Mouse (Mus musculus): Measurements from ENCODE around the gene Sesn3. TPM values are rescaled to one million over a fixed set of nuclear protein-coding genes. Genes with fewer than 3 reads are reported as not detected.
"Not testable (repeated sequence)": the region's sequence is repeated elsewhere in the genome, so short reads cannot be mapped to it uniquely, and the experiment has no call there.

Gene Sesn3
- total RNA-seq, 2 experiments from 2014 or later = 88.7 to 97.8 TPM

DNA sequence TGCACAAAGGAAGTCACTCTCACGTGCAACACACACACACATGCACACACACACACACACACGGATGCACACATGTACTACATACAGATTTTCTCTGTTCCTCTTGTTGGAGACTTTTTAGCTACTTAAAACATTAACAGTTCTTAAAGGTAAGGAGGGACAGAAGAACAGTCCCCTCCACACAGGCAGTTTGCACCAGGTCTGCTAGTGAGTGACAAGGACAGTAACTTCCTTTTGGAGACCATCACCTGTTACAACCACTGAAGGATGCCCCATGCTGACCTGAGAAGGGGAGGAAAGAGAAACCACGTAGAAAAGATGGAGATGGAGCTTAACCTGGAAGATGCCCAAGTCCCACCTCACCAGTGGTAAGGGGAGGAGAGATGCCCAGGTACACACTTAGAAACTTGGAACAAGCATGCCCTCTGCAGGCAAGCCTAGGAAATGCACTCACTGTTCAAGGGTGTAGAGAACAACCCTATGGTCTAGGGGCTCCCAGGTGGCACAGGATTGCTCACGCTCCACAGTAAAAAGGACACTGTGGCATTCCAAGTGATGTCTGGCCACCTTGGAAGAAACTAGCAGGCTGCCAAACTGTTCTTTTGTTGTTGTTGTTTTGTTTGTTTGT lies 67.3 kb downstream of the Sesn3 start:
- intact Hi-C loops (cut with DNase I) = loop anchor here (1.0 kb wide), 2 partner anchors 453 to 493 kb away; no protein-coding TSS in a partner anchor
- DNase-seq (ENCODE audit: low spot score in 2 of 2) = peak; percentile 82 to 85

DNA sequence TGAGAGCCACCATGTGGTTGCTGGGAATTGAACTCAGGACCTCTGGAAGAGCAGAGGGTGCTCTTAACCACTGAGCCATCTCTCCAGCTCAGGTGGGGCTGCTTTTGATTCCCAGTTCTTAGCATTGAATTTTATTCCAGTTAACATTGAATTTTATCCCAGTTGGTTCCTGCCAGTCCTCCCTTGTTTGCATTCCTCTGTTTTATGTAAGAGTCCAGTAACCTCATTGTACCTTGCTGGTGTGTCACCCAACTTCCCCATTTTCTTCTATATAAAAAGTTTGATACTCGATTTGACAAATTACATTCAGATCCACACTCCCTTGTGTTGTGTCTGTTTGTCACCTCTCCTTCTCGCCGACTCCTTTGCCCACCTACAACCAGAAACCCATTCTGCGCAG lies 71.0 kb downstream of the Sesn3 start:
- intact Hi-C loops (cut with DNase I); DNase-seq (ENCODE audit: low spot score in 2 of 2): not testable (repeated sequence)

DNA sequence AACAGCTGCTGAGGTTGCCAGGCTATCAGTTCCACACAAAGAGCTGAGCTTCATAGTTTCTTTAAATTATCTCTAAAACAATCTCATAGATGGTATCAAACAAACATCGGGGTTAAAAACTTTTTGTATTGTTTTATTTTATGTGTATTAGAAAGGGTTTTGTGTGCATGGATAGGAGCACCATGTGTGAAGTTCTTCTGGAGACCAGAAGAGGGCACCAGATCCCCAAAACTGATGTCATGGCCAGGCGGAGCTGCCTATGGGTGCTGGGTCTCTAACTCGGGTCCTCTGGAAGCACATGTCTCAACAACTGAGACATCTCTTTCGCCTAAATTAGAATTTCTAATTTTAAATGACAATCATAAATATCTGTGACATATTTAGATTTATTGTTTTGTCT lies 73.5 kb downstream of the Sesn3 start:
- no peak for DNase-seq (ENCODE audit: low spot score in 2 of 2)
- intact Hi-C loops (cut with DNase I) = no loop called here

GRCm38 (mm10) chr9:14349380-14349779 lies 74.5 kb downstream of the Sesn3 start:
- DNase-seq (ENCODE audit: low spot score in 2 of 2) = no peak
- intact Hi-C loops (cut with DNase I) = no loop called here

- DNase-seq (ENCODE audit: low spot score in 2 of 2) = no peak
- intact Hi-C loops (cut with DNase I) = no loop called here
Observed at GRCm38 (mm10) chr9:14350787-14351186, 75.9 kb downstream of the Sesn3 start.

GRCm38 (mm10) chr9:14352337-14352736 lies 77.5 kb downstream of the Sesn3 start:
- intact Hi-C loops (cut with DNase I) = no loop called here
- DNase-seq (ENCODE audit: low spot score in 2 of 2) = no peak

- no peak for DNase-seq (ENCODE audit: low spot score in 2 of 2)
- intact Hi-C loops (cut with DNase I) = no loop called here
Observed at GRCm38 (mm10) chr9:14354852-14355251, 80.0 kb downstream of the Sesn3 start.

GRCm38 (mm10) chr9:14357033-14357432 lies 82.2 kb downstream of the Sesn3 start:
- intact Hi-C loops (cut with DNase I) = no loop called here
- DNase-seq (ENCODE audit: low spot score in 2 of 2) = no peak

GRCm38 (mm10) chr9:14362068-14362768 lies 87.4 kb downstream of the Sesn3 start:
- no peak for DNase-seq (ENCODE audit: low spot score in 2 of 2)
- intact Hi-C loops (cut with DNase I) = no loop called here

GRCm38 (mm10) chr9:14363540-14363939 lies 88.7 kb downstream of the Sesn3 start:
- intact Hi-C loops (cut with DNase I) = no loop called here
- DNase-seq (ENCODE audit: low spot score in 2 of 2) = no peak

GRCm38 (mm10) chr9:14364719-14365118 lies 89.9 kb downstream of the Sesn3 start:
- intact Hi-C loops (cut with DNase I) = no loop called here
- DNase-seq (ENCODE audit: low spot score in 2 of 2) = no peak

DNA sequence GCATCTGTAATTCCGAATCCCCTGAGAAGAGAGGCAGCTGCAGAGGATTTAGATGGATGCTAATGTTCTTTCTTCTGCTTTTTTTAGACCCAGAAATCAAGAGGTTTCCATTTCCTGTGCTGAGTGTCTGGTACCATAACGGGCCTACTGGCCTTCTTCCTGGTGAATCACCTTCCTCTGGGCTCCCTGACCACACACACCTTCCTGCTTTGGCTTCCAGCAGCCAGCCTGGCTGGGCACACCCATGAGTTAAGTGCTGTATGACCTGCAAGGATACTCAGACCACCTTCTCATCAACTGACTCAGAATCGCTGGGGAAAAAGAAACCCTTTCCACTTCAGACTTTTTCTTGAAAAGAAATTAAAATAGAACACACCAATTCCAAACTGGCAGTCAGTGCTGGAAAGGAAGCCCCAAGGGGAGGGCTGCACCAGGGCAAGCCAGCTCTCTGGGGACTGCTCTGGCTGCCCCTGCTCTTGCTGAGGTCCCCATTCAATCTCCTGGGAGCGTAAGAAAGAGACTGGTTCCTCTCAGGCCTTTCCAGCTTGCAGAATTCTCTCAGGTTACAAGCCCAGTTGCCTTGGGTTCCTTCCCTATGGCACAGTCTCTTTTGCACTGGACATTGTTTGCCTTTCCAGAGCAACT lies 90.7 kb downstream of the Sesn3 start:
- intact Hi-C loops (cut with DNase I) = no loop called here
- DNase-seq (ENCODE audit: low spot score in 2 of 2) = no peak

- DNase-seq (ENCODE audit: low spot score in 2 of 2) = no peak
- intact Hi-C loops (cut with DNase I) = no loop called here
Observed at GRCm38 (mm10) chr9:14367850-14368249, 93.0 kb downstream of the Sesn3 start.

DNA sequence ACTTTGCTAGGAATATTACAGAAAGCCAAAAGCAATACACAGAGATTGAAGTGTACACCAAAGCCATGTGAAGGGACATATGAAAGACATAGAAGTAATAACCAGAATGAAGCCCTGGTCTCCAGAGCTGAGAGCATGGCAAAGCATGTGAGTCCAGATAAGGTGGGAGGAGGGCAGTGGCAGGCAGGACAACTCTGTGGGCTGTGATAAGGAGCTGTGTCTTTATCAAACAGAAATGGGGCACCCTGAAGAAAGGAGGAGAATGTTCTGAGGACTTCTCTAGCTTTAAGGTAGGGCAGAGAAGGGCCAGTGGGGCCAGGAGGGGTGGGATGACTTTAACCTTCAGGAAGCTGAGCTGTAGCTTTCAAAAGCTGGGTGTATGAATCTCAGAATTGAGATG lies 94.4 kb downstream of the Sesn3 start:
- intact Hi-C loops (cut with DNase I) = no loop called here
- no peak for DNase-seq (ENCODE audit: low spot score in 2 of 2)

DNA sequence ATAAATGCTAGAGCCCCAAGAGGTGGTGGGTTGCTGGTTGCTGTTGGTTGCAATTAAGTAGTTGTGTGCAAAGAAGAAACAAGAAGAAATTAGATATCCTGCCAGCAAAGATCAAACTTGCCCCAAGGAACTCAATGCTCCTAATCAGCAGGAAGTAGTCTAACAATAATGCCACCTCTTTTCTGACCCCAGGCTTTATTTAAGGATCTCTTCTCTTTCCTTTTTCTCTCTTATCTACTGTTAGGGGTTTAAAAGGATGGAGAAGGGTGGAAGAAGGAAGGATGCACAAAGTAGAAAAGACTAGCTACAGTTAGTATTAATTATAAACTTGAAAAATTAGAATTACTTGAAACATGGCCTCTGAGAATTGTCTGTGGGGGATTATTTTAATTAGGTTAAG lies 97.6 kb downstream of the Sesn3 start:
- DNase-seq (ENCODE audit: low spot score in 2 of 2) = no peak
- intact Hi-C loops (cut with DNase I) = no loop called here

DNA sequence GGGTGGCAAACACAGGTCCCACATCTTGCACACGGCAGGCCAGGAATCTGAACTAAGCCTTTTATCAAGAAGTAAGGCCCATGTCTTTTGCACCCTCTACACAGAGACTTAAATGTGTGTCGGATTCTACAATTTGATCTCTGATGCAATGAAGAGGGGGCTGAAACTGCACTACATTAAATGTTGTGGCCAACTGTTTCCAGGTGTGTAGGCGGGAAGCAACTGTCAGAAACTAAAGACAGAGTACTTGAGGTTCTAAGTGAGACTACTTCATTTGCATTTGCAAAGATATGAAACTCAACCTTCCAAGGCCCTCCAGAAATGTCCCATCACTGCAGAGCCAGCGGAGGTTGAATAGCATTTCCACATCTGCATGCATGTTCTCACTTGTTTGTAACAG lies 101.3 kb downstream of the Sesn3 start:
- peak in 1 of 2 experiments; percentile 53 for DNase-seq (ENCODE audit: low spot score in 2 of 2)
- intact Hi-C loops (cut with DNase I) = no loop called here

DNA sequence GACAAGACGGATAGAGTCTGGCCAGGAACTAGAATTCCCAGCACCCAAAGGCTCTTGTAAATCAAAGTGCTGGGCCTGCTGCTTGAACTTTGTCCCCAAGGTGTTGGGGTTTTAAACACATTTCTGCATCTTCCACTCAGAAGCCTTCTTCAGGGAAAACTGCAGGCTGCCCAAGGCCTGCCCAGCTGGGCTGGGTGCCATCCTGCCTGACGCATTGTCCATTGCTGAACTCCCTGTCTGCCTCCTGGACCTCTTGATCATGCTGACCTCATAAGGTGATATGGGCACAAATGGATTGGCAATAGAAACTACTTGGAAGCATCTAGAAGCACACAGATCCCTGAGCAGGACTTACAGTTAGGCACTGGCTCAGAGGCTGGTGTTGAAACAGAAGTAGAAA lies 103.3 kb downstream of the Sesn3 start:
- DNase-seq (ENCODE audit: low spot score in 2 of 2) = no peak
- intact Hi-C loops (cut with DNase I) = no loop called here

DNA sequence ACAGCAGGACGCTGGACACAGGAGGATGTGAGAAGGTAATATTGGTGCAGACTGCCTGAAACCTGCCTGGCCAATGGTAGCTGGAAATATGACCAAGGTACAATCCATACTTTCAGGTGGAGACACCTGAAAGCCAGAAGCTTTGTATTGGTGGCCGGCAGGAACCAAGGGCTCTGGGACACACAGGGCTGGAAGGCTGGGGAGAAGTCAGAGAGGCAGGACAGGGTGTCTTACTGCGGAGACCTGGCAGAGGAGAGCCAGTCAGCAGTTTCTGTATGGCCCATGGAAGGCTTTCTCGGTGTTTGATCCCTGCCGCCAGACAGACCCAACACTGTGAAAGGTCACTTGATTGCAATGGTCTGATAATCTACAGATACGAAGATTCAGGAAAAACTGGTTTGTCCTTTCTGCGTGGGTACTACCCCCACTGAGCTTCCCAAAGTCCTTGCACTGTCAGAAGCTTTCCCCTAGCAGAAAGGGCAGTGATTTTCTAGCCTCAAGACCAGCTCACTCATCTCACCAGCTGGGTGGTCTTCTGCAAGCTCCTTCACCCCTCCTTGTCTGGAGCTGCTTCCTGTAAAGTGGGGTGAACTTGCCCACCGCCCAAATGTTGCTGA lies 105.0 kb downstream of the Sesn3 start:
- intact Hi-C loops (cut with DNase I) = loop anchor here (10.0 kb wide), 1 partner anchor 115 kb away; no protein-coding TSS in a partner anchor

GRCm38 (mm10) chr9:14380386-14381285 lies 105.8 kb downstream of the Sesn3 start:
- peak; percentile 75 to 80 for DNase-seq (ENCODE audit: low spot score in 2 of 2)
- intact Hi-C loops (cut with DNase I) = loop anchor here (10.0 kb wide), 1 partner anchor 114 kb away; no protein-coding TSS in a partner anchor

More for the DNA sequence above, 105.0 kb downstream of the Sesn3 start:
- DNase-seq (ENCODE audit: low spot score in 2 of 2) = no peak

Data from left cerebral cortex, postnatal 14 days (tissue).